Mouse (Mus musculus) kidney, embryonic 15.5 days (tissue): Measurements from ENCODE around the gene Gm8279. TPM values are rescaled to one million over a fixed set of nuclear protein-coding genes. Genes with fewer than 3 reads are reported as not detected.
"Not testable (repeated sequence)": the region's sequence is repeated elsewhere in the genome, so short reads cannot be mapped to it uniquely, and the experiment has no call there.

Experiments
- ATAC-seq: fragments of 200-750 bp; cut with Nextera tagmentation; replicated peaks from 2 replicates; pipeline ENCODE4 v1.8.0; 2017; ENCODE audit warnings: moderate TSS enrichment; ENCODE audit not compliant: low FRiP score
- H3K27ac ChIP-seq: fragments of 300-500 bp; sonication (generic); 2 replicates; pipeline ENCODE4 v1.5.1; 2015; ENCODE audit warnings: mild to moderate bottlenecking, inconsistent platforms
- H3K27me3 ChIP-seq: fragments of 300-500 bp; sonication (generic); 2 replicates; pipeline ENCODE4 v1.6.1; 2015; ENCODE audit warnings: inconsistent platforms
- H3K36me3 ChIP-seq: fragments of 300-500 bp; sonication (generic); 2 replicates; pipeline ENCODE4 v1.6.1; 2015; ENCODE audit warnings: inconsistent platforms
- H3K4me1 ChIP-seq: fragments of 300-500 bp; sonication (generic); 2 replicates; pipeline ENCODE4 v1.6.1; 2015; ENCODE audit warnings: inconsistent platforms
- H3K4me2 ChIP-seq: fragments of 300-500 bp; sonication (generic); 2 replicates; pipeline ENCODE4 v1.6.1; 2015; ENCODE audit warnings: moderate library complexity, mild to moderate bottlenecking, inconsistent platforms
- H3K4me3 ChIP-seq: fragments of 300-500 bp; sonication (generic); replicated peaks from 2 replicates; pipeline ENCODE4 v1.5.1; 2015; ENCODE audit warnings: mild to moderate bottlenecking, inconsistent platforms
- H3K9ac ChIP-seq: fragments of 300-500 bp; sonication (generic); 2 replicates; pipeline ENCODE4 v1.6.1; 2015; ENCODE audit warnings: mild to moderate bottlenecking, inconsistent platforms
- H3K9me3 ChIP-seq: fragments of 300-500 bp; sonication (generic); replicated peaks from 2 replicates; pipeline ENCODE4 v1.6.1; 2016; ENCODE audit warnings: inconsistent platforms
- WGBS: fragments of 180-500 bp; shearing (Covaris S2); methylation state at CpG from one replicate; pipeline ENCODE4 v1.1.7; 2015; ENCODE audit warnings: mixed read lengths; 5-methylcytosine and 5-hydroxymethylcytosine counted together
- polyA plus RNA-seq: library from polyadenylated mRNA; unstranded; fragments of >200 nt; fragmentation: Nextera tagmentation; extraction: Ambion mirVana; gene quantifications from 2 replicates; pipeline ENCODE4 v1.2.1, GENCODE M21; 2015

Gene Gm8279
- polyA plus RNA-seq: not detected in 2 replicates

DNA sequence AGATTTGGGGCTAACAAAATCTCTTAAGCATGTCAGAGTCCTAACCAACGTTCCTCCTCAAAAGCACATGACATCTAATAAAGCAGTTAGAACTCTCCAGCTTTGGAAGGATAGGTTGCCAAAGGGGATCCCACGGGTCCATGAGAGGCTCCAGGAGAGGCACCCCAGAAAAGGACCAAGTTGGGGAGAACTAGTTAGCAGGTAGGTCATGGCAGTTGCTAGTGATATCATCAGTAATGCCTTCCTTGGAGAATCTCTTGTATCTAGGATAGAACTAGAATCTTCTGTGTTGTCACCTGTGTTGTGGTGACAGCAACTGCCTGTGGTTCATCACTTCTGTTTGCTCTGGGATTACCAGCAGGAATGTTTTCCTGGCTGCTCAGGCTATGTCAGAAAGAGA is at the start of gene Gm8279:
TSS of gene Gm8279 (plus strand) at position 301 of the 400 bp plus-strand sequence.
- not testable (repeated sequence) for H3K4me1 ChIP-seq, H3K27me3 ChIP-seq, H3K9me3 ChIP-seq, ATAC-seq, H3K9ac ChIP-seq, H3K36me3 ChIP-seq, H3K4me2 ChIP-seq, H3K4me3 ChIP-seq, H3K27ac ChIP-seq
- WGBS: 88% methylated on average over 2 of the region's 2 CpGs

DNA sequence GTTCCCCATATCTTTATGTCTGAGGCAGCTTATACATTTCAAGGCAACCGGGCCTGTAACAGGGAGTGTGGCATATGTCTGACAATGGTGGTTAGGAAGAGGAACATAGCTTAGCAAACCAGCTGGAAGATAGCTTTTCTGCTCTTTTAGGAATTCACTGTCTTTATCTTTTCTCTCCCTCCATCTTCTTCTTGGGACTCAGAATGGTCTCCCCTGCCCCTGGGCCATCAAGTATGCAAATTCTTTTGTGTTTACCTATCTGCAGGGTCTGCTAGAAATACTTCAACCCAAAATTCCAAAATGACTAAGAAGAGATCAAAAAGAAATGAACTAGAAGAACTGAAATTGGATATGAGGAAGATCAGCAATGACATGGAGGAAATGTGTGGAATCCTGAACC is 32.9 kb downstream of the Gm8279 start, which contains the start of gene Gm3317:
TSS of gene Gm3317 (plus strand) at position 301 of the 400 bp plus-strand sequence.
- not testable (repeated sequence) for H3K27ac ChIP-seq, H3K27me3 ChIP-seq, H3K9ac ChIP-seq, H3K4me2 ChIP-seq, H3K4me3 ChIP-seq, H3K9me3 ChIP-seq, H3K4me1 ChIP-seq, ATAC-seq, H3K36me3 ChIP-seq
- no CpG with 5 or more reads among the region's 1 CpGs for WGBS

DNA sequence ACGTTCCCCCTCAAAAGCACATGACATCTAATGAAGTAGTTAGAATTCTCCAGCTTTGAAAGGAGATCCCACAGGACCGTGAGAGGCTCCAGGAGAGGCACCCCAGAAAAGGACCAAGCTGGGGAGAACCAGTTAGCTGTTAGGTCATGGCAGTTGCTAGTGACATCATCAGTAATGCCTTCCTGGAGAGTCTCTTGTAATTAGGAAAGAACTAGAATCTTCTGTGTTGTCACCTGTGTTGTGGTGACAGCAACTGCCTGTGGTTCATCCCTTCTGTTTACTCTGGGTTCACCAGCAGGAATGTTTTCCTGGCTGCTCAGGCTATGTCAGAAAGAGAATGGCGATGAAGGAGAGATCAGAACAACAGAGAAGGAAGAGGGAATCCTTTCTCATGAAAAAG is 54.2 kb downstream of the Gm8279 start, which contains the start of gene Gm8271:
TSS of gene Gm8271 (plus strand) at position 301 of the 400 bp plus-strand sequence.
- no CpG with 5 or more reads among the region's 3 CpGs for WGBS
- not testable (repeated sequence) for H3K36me3 ChIP-seq, H3K4me2 ChIP-seq, H3K9ac ChIP-seq, ATAC-seq, H3K27ac ChIP-seq, H3K27me3 ChIP-seq, H3K9me3 ChIP-seq, H3K4me3 ChIP-seq, H3K4me1 ChIP-seq

Other genes starting within 250 kb of the Gm8279 start
- gene Gm3278, start 239.1 kb upstream of the Gm8279 start, polyA plus RNA-seq: not detected in 2 replicates
- not detected in 2 replicates for gene Gm8297, start 147.6 kb upstream of the Gm8279 start, polyA plus RNA-seq
- gene Gm3298, start 115.6 kb upstream of the Gm8279 start, polyA plus RNA-seq: not detected in 2 replicates
- gene 4930555G01Rik, start 80.9 kb upstream of the Gm8279 start, polyA plus RNA-seq: not detected in 2 replicates
- gene Gm8281, start 60.5 kb upstream of the Gm8279 start, polyA plus RNA-seq: 0.29 and 0.44 TPM in 2 replicates
- gene Gm3317, start 33.0 kb downstream of the Gm8279 start, polyA plus RNA-seq: not detected in 2 replicates
- gene Gm8271, start 54.3 kb downstream of the Gm8279 start, polyA plus RNA-seq: not detected in 2 replicates
- not detected in 2 replicates for gene Gm3526, start 129.1 kb downstream of the Gm8279 start, polyA plus RNA-seq
- not detected in 2 replicates for gene Gm3542, start 203.4 kb downstream of the Gm8279 start, polyA plus RNA-seq